Mouse (Mus musculus) limb, embryonic 15.5 days (tissue): Measurements from ENCODE around the gene 9430097D07Rik. TPM values are rescaled to one million over a fixed set of nuclear protein-coding genes. Genes with fewer than 3 reads are reported as not detected.

Source experiments
- ATAC-seq: fragments of 200-750 bp; cut with Nextera tagmentation; 2 replicates; pipeline ENCODE4 v1.8.0; 2017; ENCODE audit warnings: low read depth, moderate TSS enrichment; ENCODE audit not compliant: insufficient number of reproducible peaks, low FRiP score, low TSS enrichment
- H3K27ac ChIP-seq: fragments of 300-500 bp; sonication (generic); 2 replicates; pipeline ENCODE4 v1.5.1; 2015; ENCODE audit warnings: moderate library complexity, mild to moderate bottlenecking, inconsistent platforms
- H3K27me3 ChIP-seq: fragments of 300-500 bp; sonication (generic); 2 replicates; pipeline ENCODE4 v1.6.1; 2015; ENCODE audit warnings: inconsistent platforms
- H3K36me3 ChIP-seq: fragments of 300-500 bp; sonication (generic); 2 replicates; pipeline ENCODE4 v1.6.1; 2015; ENCODE audit warnings: inconsistent platforms
- H3K4me1 ChIP-seq: fragments of 300-500 bp; sonication (generic); 2 replicates; pipeline ENCODE4 v1.6.1; 2015; ENCODE audit warnings: inconsistent platforms
- H3K4me2 ChIP-seq: fragments of 300-500 bp; sonication (generic); 2 replicates; pipeline ENCODE4 v1.6.1; 2015; ENCODE audit warnings: mild to moderate bottlenecking, inconsistent platforms
- H3K4me3 ChIP-seq: fragments of 300-500 bp; sonication (generic); 2 replicates; pipeline ENCODE4 v1.5.1; 2015; ENCODE audit warnings: mild to moderate bottlenecking, inconsistent platforms
- H3K9ac ChIP-seq: fragments of 300-500 bp; sonication (generic); 2 replicates; pipeline ENCODE4 v1.6.1; 2015; ENCODE audit warnings: inconsistent platforms
- H3K9me3 ChIP-seq: fragments of 300-500 bp; sonication (generic); 2 replicates; pipeline ENCODE4 v1.6.1; 2016; ENCODE audit warnings: inconsistent platforms
- WGBS: fragments of 180-500 bp; shearing (Covaris S2); methylation state at CpG from one replicate; pipeline ENCODE4 v1.1.7; 2015; 5-methylcytosine and 5-hydroxymethylcytosine counted together
- polyA plus RNA-seq: library from polyadenylated mRNA; unstranded; fragments of >200 nt; fragmentation: Nextera tagmentation; extraction: Ambion mirVana; gene quantifications from 2 replicates; pipeline ENCODE4 v1.2.1, GENCODE M21; 2015

Gene 9430097D07Rik
- polyA plus RNA-seq, 1 experiment from 2014 or later: not detected

DNA sequence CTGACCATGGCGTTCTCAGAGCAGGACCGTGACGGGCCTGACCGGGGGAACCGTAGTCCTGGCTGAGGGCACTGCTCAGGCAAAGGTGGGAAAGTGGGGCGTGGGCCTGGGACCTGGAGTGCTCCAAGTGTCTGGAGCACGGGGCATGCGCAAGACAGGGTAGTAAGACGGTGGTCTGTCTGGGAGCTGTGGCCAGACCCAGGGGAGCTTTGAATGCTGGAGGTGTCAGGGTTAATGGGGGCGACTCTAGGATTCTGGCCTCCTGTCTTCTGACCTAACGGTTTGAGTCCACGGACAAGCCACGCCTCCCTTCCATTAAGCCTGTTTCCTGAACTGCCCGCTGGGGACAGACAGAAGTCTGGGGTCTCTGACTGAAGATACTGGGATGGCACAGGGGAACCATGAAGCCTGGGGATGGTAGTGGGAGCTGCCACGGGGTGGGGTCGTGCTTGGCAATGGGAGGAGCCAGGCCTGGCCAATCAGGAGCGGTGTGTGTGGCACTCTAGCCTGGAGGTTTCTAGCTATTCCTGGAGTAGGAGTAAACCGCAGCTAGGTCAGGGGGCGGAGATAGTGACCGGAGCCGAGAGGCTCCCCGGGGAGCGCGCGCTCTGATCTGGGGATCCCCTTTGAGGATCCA lies 32.8 kb upstream of the 9430097D07Rik start:
- whole genome bisulfite sequencing: 7% methylated on average over 25 of the region's 25 CpGs
- no peaks in the 10 kb centered on the region; the same call in 1 of the 2 replicates for H3K36me3 ChIP-seq
- no peak for ATAC-seq
- H3K4me3 ChIP-seq: peak overlapping the region; percentile 74
- no peaks in the 10 kb centered on the region for H3K9me3 ChIP-seq
- peak overlapping the region; percentile 86 for H3K4me2 ChIP-seq
- H3K27ac ChIP-seq: peak overlapping the region; percentile 75
- H3K27me3 ChIP-seq: no peaks in the 10 kb centered on the region
- H3K4me1 ChIP-seq: peaks cover 47% of the 10 kb centered on the region
- H3K9ac ChIP-seq: no peak overlapping the region

DNA sequence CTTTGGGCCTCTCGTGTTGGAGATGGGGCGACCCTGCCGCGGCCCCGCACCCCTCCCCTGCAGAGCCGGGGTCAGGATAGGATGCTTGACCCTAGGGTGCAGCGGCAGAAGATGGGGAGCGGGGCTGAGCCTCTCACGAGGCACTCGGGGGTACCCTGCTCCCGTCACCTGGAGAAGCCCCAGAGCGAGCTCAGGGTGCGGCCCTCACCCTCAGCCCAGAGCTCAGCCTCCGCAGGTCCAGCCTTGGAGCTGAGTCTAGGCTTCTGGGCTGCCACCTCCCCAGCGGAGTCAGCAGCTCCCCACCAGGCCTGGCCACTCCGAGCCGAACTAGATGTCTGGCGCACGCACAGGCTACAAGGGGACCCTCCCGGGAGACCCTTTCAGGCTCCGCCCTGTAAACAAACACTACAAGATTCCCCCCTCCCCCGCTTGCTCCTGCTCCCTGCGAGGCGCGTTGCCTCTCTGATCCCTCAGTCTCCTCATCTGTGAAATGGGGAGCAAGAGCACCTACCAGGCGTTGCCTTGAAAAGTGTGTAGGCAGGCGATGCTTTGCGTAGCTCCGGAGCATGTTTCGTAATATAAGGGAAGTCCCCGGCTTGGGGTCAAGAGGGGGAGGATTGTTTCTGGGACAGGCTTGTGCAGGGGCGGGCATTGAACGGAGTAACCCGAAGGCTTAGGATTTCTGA lies 31.9 kb upstream of the 9430097D07Rik start:
- peak overlapping the region; percentile 74 for H3K4me3 ChIP-seq
- 6% methylated on average over 34 of the region's 34 CpGs for WGBS
- H3K9ac ChIP-seq: peak overlapping the region; percentile 73
- H3K4me1 ChIP-seq: peaks cover 48% of the 10 kb centered on the region
- peak overlapping the region; percentile 75 for H3K27ac ChIP-seq
- ATAC-seq: peak; percentile 22; the same call in 1 of the 2 replicates
- H3K36me3 ChIP-seq: no peaks in the 10 kb centered on the region; the same call in 1 of the 2 replicates
- H3K4me2 ChIP-seq: peak overlapping the region; percentile 86
- no peaks in the 10 kb centered on the region for H3K9me3 ChIP-seq
- no peaks in the 10 kb centered on the region for H3K27me3 ChIP-seq

DNA sequence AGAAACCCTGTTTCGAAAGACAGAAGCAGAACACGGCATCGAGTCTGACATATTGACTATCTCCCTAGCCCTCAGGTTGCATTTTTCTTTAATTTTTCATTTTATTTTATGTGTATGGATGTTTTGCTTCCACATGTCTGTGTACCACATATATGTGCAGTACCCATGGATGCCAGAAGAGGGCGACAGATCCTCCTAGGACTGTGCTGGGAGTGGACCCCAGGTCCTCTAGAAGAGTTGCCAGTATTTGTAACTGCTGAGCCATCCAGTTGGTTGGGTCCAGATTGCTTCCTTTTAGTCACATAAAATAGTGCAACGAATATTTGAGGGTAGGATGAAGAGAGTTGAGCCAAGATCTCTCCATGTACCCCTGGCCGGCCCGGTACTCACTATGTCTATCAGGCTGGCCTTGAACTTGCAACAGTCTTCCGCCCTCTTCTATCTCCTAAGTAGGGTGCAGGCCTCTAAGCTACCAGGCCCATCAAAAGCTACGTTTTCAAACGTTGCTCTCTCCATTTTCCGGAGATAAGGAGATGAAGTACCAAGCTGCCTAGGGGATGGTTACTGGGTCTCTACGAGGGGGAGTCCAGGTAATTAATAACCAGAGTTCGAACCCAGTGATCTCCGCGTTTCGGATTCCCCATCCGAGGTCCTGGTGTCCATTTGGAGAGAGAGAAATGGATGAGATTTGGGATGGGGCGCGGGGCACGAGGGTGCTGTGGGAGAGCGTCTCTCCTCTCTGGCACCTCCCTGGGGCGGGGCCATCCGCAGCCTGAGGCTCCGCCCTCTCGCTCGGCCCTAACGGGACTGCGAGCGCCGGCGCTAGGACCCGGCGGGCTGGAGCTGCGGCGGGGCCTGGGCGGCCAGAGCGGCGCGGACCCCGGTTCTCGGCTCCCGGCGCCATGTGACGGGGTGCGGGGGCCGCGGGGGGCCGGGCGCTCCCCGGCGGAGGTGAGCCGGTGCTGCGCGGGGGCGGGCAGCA lies 31.0 kb upstream of the 9430097D07Rik start:
- peaks cover 56% of the 10 kb centered on the region for H3K4me1 ChIP-seq
- H3K27me3 ChIP-seq: no peaks in the 10 kb centered on the region
- H3K4me2 ChIP-seq: peak overlapping the region; percentile 86
- H3K27ac ChIP-seq: peak overlapping the region; percentile 75
- peak overlapping the region; percentile 74 for H3K4me3 ChIP-seq
- 12% methylated on average over 51 of the region's 55 CpGs for WGBS
- no peaks in the 10 kb centered on the region for H3K36me3 ChIP-seq
- no peaks in the 10 kb centered on the region for H3K9me3 ChIP-seq
- peak; percentile 81 for ATAC-seq
- peak overlapping the region; percentile 73 for H3K9ac ChIP-seq

DNA sequence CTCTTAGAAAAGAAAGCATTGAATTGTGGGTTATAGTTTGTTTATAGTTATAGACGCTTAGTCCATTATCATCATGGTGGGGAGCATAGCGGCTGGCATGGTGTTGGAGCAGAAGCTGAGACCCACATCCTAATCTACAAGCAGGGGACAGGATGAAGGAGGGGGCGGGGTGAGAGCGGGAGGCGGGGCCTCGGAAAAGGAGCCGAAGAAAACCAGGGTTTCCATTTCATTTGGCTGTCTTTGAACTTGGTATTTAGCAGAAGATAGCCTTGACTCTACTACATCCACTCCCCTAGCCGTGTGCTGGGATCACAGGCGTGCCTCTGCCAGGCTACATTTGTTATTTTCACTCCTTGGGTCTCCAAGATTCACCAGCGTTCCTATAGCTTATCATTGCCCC lies 29.1 kb upstream of the 9430097D07Rik start:
- Histone ChIP-seq H3K4me2 (no peak overlapping the region), H3K27ac (no peak overlapping the region), H3K27me3 (no peaks in the 10 kb centered on the region), H3K9me3 (no peaks in the 10 kb centered on the region), H3K9ac (no peak overlapping the region), H3K36me3 (no peaks in the 10 kb centered on the region), H3K4me1 (peaks cover 50% of the 10 kb centered on the region), H3K4me3 (no peak overlapping the region)
- WGBS: 46% methylated on average over 10 of the region's 10 CpGs
- no peak for ATAC-seq

DNA sequence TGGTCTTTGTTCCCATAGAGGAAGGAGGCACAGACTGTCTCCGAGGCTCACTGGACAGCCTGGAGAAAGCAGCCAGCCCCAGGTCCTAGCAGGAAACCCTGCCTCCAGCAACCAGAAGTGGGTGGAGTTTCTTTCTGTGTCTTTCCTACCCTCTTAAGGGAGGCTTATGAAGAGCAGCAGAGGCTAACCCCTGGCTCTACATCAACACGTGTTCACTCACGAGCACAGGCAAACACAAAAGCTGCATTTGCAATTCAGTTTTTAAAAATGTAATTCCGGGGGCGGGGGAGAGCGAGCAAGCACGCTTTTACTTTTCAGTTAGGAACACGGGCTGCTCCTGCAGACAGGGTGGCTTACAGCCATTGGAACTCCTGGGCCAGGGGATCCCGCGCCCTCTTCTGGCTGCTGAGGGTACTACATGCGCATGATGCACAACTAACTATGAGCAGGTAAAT lies 27.1 kb upstream of the 9430097D07Rik start:
- H3K4me1 ChIP-seq: peaks cover 37% of the 10 kb centered on the region
- WGBS: 0% methylated on average over 11 of the region's 11 CpGs
- H3K27ac ChIP-seq: peak overlapping the region; percentile 81
- no peaks in the 10 kb centered on the region for H3K27me3 ChIP-seq
- 0 out of 2 replicates have a peak, but pooled peaks cover 11% of the 10 kb centered on the region for H3K36me3 ChIP-seq
- H3K9me3 ChIP-seq: no peaks in the 10 kb centered on the region
- H3K9ac ChIP-seq: no peak overlapping the region
- H3K4me2 ChIP-seq: peak overlapping the region; percentile 51
- ATAC-seq: 0 out of 2 replicates have a peak, but pooled peaks have one; percentile 36
- peak overlapping the region; percentile 37 for H3K4me3 ChIP-seq

DNA sequence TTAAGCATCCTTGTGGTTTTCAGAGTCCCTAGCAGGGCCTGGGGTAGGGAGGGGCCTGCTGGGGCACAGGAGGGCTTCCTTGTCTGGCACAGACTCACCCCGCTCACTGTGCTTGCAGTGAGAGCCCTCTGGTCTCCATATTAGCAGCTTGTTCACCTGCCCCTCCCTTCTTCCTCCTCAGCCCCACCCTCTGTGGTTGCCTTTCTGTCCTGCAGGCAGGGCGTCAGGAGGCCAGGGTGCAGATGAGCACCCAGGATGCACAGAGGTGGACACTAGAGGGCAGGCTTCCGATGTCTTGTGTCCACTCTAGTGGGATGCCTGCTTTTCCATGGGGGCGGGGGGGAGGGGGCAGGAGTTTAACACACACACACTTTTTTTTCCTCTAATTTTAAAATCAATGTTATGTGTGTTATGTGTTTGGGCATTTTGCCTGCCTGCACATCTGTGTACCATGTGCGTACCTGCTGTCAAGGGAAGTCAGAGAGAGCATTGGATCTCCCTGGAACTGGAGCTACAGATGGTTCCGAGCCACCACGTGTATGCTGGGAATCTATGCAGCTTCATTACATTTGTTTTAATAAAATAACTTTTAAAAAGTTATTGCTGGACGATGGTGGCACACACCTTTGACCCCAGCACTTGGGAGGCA lies 26.1 kb upstream of the 9430097D07Rik start:
- 28% methylated on average over 8 of the region's 8 CpGs for WGBS
- peak overlapping the region; percentile 51; the same call in 1 of the 2 replicates for H3K4me2 ChIP-seq
- H3K4me3 ChIP-seq: no peak overlapping the region
- 0 out of 2 replicates have a peak, but pooled peaks have one; percentile 21 for ATAC-seq
- peak overlapping the region; percentile 81 for H3K27ac ChIP-seq
- no peaks in the 10 kb centered on the region for H3K27me3 ChIP-seq
- H3K9me3 ChIP-seq: no peaks in the 10 kb centered on the region
- H3K4me1 ChIP-seq: peaks cover 26% of the 10 kb centered on the region
- peaks cover 20% of the 10 kb centered on the region for H3K36me3 ChIP-seq
- no peak overlapping the region for H3K9ac ChIP-seq

DNA sequence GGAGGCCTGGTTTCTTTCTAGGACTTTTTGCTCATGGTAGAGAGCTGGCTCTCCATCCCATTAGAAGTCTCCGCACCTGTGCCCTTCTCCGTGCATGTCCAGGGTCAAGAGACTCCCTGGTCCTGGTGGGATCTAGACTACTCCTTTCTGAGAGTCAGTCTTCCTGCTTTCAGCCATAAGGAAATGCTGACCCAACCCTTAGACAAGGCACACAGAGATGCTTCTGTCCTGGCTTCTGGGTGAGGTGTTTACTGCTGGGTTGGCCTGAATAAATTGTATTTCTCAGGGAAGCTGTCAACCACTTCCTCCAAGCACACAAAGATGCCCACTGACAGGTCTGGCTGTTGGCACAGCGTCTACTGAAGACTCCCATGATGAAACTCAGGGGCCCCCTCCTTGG lies 23.9 kb upstream of the 9430097D07Rik start, which contains the start of gene St6galnac6:
TSS of gene St6galnac6 (plus strand) at position 301 of the 400 bp plus-strand sequence.
- ATAC-seq: no peak
- Histone ChIP-seq H3K27ac (no peak within 1 kb of the TSS), H3K4me1 (peaks cover 28% of the 10 kb centered on the region), H3K9ac (no peak within 1 kb of the TSS), H3K4me2 (no peak within 1 kb of the TSS), H3K27me3 (no peaks in the 10 kb centered on the region), H3K4me3 (no peak within 1 kb of the TSS), H3K9me3 (no peaks in the 10 kb centered on the region), H3K36me3 (peaks cover 38% of the 10 kb centered on the region)
- WGBS: 90% methylated on average over 3 of the region's 3 CpGs

DNA sequence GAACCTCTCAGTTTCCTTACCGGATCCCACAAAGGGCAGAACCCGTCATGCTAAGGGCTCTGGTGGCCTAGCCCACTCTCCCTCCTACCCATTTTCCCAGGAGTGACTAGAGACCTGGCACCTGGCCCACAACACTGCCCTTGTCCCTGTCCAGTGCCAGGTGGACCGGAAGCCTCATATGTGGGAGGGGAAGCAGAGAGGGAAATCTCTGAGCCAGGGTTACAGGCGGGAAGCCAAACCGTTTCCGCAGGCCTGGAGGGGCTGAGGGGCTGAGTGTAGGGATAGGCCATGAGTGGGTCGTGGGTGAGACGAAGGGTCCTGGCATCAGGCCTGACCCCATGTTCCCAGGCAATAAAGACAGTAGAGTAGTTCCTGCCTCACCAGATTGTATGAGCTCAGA lies 23.0 kb upstream of the 9430097D07Rik start:
- H3K36me3 ChIP-seq: peaks cover 43% of the 10 kb centered on the region
- peaks cover 28% of the 10 kb centered on the region for H3K4me1 ChIP-seq
- no peak overlapping the region for H3K27ac ChIP-seq
- H3K4me3 ChIP-seq: no peak overlapping the region
- ATAC-seq: no peak
- H3K4me2 ChIP-seq: no peak overlapping the region
- H3K27me3 ChIP-seq: no peaks in the 10 kb centered on the region
- H3K9me3 ChIP-seq: no peaks in the 10 kb centered on the region
- no peak overlapping the region for H3K9ac ChIP-seq
- 75% methylated on average over 8 of the region's 8 CpGs for WGBS

DNA sequence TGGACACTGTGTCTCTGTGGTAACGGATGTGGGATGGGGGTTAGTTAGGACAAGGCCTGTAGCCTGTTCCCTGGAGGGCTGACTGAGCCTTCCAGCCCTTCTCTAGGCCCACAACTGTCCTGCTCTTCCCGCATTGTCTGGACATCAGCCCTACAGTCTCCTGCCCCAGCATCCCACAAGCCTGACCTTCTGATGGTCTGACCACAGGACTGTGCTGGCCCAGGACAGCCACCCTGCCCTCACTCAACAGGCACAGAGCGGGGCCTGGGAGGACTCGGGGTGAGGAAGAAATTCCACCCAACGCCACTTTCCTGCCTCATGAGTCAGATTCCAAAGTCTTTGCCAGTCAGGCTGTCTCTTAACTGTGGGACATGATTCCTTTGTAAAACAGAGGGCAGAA lies 22.2 kb upstream of the 9430097D07Rik start:
- H3K9ac ChIP-seq: no peak overlapping the region
- no peak overlapping the region for H3K4me3 ChIP-seq
- H3K4me1 ChIP-seq: peaks cover 28% of the 10 kb centered on the region
- no peak overlapping the region for H3K27ac ChIP-seq
- WGBS: 83% methylated on average over 5 of the region's 5 CpGs
- peaks cover 43% of the 10 kb centered on the region for H3K36me3 ChIP-seq
- H3K4me2 ChIP-seq: no peak overlapping the region
- ATAC-seq: no peak
- H3K27me3 ChIP-seq: no peaks in the 10 kb centered on the region
- no peaks in the 10 kb centered on the region for H3K9me3 ChIP-seq

DNA sequence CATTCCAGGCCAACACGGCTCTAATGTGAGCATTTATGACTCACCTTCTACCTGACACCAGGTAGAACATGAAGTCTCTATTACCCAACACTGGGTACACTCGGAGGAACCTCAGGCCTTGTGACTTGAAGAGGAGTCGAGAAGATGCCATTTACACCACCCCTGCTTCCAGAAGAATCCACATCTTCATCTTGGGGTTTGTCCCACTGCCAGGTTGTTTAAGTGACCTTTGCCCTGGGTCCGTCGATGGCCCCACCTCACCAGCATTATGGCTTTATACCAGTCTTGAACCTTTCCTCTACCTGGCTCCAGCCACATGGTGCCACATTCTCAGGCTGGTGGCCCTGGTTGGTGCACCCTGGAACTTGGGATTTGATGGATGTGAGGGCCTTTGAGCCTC lies 21.8 kb upstream of the 9430097D07Rik start:
- Histone ChIP-seq H3K4me1 (peaks cover 25% of the 10 kb centered on the region), H3K9me3 (no peaks in the 10 kb centered on the region), H3K27ac (no peak overlapping the region), H3K36me3 (peaks cover 43% of the 10 kb centered on the region), H3K27me3 (no peaks in the 10 kb centered on the region), H3K9ac (no peak overlapping the region), H3K4me2 (no peak overlapping the region), H3K4me3 (no peak overlapping the region)
- ATAC-seq: no peak
- WGBS: 82% methylated on average over 5 of the region's 5 CpGs

DNA sequence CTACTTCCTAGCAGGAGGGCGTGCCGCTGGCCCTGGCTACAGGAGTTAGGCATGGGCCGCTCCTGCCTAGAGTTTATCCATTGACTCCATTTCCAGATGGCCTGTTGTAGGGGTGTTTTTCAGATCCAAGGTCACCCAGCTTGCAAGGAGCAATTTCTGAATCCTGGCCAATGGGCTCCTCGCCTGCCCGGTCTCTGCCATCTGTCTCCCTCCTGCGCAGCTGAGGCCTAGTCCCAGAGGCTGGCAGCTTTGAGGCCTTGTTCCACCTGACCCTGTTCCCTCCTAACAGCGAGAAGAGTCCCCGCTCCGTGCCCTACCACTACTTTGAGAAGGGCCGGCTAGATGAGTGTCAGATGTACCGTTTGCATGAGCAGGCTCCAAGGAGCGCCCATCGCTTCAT lies 21.2 kb upstream of the 9430097D07Rik start:
- no peak overlapping the region for H3K9ac ChIP-seq
- H3K27ac ChIP-seq: no peak overlapping the region
- no peak overlapping the region for H3K4me2 ChIP-seq
- no peak overlapping the region for H3K4me3 ChIP-seq
- H3K36me3 ChIP-seq: peaks cover 43% of the 10 kb centered on the region
- no peaks in the 10 kb centered on the region for H3K27me3 ChIP-seq
- H3K4me1 ChIP-seq: peaks cover 20% of the 10 kb centered on the region
- ATAC-seq: no peak
- WGBS: 94% methylated on average over 13 of the region's 13 CpGs
- no peaks in the 10 kb centered on the region for H3K9me3 ChIP-seq
